Mouse (Mus musculus): ENCODE data around the gene Adamts8. TPM values are rescaled to one million over a fixed set of nuclear protein-coding genes. Genes with fewer than 3 reads are reported as not detected.

Gene Adamts8
- total and polyA plus RNA-seq, 3 experiments = not detected

GRCm38 (mm10) chr9:30916266-30916968 lies 25.9 kb upstream of the Adamts8 start:
- H3K9ac ChIP-seq (ENCODE audit: insufficient read depth, low read depth) = no peak overlapping the region
- no peak overlapping the region for H3K4me2 ChIP-seq (ENCODE audit: insufficient read depth, low read depth, poor library complexity, severe bottlenecking)
- no peaks in the 10 kb centered on the region for H3K79me2 ChIP-seq (replicated peaks; ENCODE audit: control insufficient read depth, extremely low read depth, insufficient read depth, poor library complexity, severe bottlenecking)
- H3K4me1 ChIP-seq (ENCODE audit: control insufficient read depth in 1 of 2, insufficient read depth in 2 of 2) = peaks cover 0 to 11% of the 10 kb centered on the region in 2 experiments; a peak in 2 of 4 replicates
- H3K27me3 ChIP-seq (replicated peaks) = no peaks in the 10 kb centered on the region
- no peak overlapping the region for H3K27ac ChIP-seq (ENCODE audit: insufficient read depth, low read depth)
- DNase-seq (ENCODE audit: extremely low read depth) = no peak
- no peaks in the 10 kb centered on the region for H3K36me3 ChIP-seq (replicated peaks in 1 of 2; ENCODE audit: control insufficient read depth in 1 of 2, insufficient read depth in 1 of 2, low read length in 1 of 2)
- H3K9me3 ChIP-seq (replicated peaks; ENCODE audit: low read length) = no peaks in the 10 kb centered on the region
- in situ Hi-C loops (cut with MboI; ENCODE audit: low pct_ligation_motif_present, low pct_unique_long_range_greater_than_20kb, low sequenced_read_pairs) (loop anchor here (10.0 kb wide), 1 partner anchor 432 kb away; no protein-coding TSS in a partner anchor), dilution Hi-C loops (cut with MboI; ENCODE audit: extremely low pct_ligation_motif_present, extremely low pct_unique_long_range_greater_than_20kb, low sequenced_read_pairs) (no loop called here)
- TF ChIP-seq KAT2A (IDR thresholded peaks at IDR 0.05; ENCODE audit: insufficient replicate concordance, low read length) (no peak), MXI1 (IDR thresholded peaks at IDR 0.05; ENCODE audit: low read depth, low read length) (no peak), MAZ (IDR thresholded peaks at IDR 0.05; ENCODE audit: low read depth, low read length) (no peak), HCFC1 (IDR thresholded peaks at IDR 0.05; ENCODE audit: low read depth, low read length) (no peak), ETS1 (conservative IDR thresholded peaks at IDR 0.05; ENCODE audit: low read depth, low read length) (no peak), MYC (IDR thresholded peaks at IDR 0.05; ENCODE audit: low read depth, low read length) (no peak), JUND (conservative IDR thresholded peaks at IDR 0.05; ENCODE audit: low read depth, low read length) (no peak), ZC3H11A (IDR thresholded peaks at IDR 0.05; ENCODE audit: low read depth, low read length) (no peak), NRF1 (IDR thresholded peaks at IDR 0.05; ENCODE audit: low read depth, low read length) (no peak), RAD21 (IDR thresholded peaks at IDR 0.05; ENCODE audit: low read depth, low read length) (no peak)
- H3K4me3 ChIP-seq (replicated peaks in 1 of 3; ENCODE audit: low read depth in 2 of 3, low read length in 2 of 3, poor library complexity in 1 of 3) = no peak overlapping the region

DNA sequence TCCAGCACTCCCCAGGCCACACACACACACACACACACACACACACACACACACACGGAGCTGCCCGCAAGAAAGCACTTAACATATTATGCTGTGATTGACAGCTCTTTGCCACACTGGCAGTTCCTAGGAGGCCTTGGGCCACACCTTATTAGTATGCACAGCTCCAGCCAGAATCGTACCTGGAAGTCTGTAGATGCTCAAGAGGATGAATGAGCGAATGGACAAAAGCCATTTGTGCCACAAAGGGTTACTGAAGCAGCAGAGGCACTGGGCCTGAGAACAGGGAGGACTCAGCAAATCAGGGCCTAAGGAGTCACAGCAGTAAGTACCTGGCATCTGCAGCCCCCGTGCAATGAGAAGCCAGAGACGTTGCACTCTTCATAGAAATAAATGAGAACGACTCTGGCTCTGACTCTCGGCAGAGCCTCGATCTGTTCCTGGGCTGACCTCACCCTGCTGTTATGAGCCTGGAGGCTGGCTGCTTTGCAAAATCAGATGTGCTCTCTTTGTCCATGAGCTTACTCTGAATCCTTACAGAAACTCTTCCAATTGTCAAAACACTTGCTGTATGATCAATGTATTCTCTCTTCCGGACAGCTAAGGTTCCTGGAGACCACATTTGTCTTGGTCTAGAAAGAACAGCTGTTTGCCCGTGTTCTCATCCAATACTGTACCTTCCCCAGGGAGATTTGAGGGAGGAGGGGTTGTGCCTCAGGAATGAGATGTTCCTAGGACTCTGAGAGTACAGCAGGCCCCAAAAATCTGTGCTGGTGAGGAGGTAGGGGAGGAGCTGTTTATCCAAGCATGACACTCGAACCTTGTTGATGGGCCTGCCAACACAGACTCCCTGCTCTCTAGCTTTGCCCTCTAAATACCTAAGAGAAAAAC lies 23.7 kb upstream of the Adamts8 start:
- dilution Hi-C loops (cut with MboI; ENCODE audit: extremely low pct_ligation_motif_present, extremely low pct_unique_long_range_greater_than_20kb, low sequenced_read_pairs) = no loop called here
- no peak overlapping the region for H3K4me2 ChIP-seq (ENCODE audit: insufficient read depth, low read depth, poor library complexity, severe bottlenecking)
- in situ Hi-C loops (cut with MboI; ENCODE audit: low pct_ligation_motif_present, low pct_unique_long_range_greater_than_20kb, low sequenced_read_pairs) = loop anchor here (10.0 kb wide), 1 partner anchor 434 kb away; no protein-coding TSS in a partner anchor

More for the DNA sequence above, 23.7 kb upstream of the Adamts8 start:
- Histone ChIP-seq H3K9me3 (replicated peaks; ENCODE audit: low read length) (peaks cover 3% of the 10 kb centered on the region), H3K4me3 (replicated peaks in 1 of 3; ENCODE audit: low read depth in 2 of 3, low read length in 2 of 3, poor library complexity in 1 of 3) (no peak overlapping the region), H3K36me3 (replicated peaks in 1 of 2; ENCODE audit: control insufficient read depth in 1 of 2, insufficient read depth in 1 of 2, low read length in 1 of 2) (no peaks in the 10 kb centered on the region), H3K27ac (ENCODE audit: insufficient read depth, low read depth) (no peak overlapping the region), H3K79me2 (replicated peaks; ENCODE audit: control insufficient read depth, extremely low read depth, insufficient read depth, poor library complexity, severe bottlenecking) (no peaks in the 10 kb centered on the region), H3K4me1 (ENCODE audit: control insufficient read depth in 1 of 2, insufficient read depth in 2 of 2) (peaks cover 0 to 11% of the 10 kb centered on the region in 2 experiments; a peak in 2 of 4 replicates), H3K27me3 (replicated peaks) (no peaks in the 10 kb centered on the region), H3K9ac (ENCODE audit: insufficient read depth, low read depth) (no peak overlapping the region)
- DNase-seq (ENCODE audit: extremely low read depth) = no peak
- TF ChIP-seq KAT2A (IDR thresholded peaks at IDR 0.05; ENCODE audit: insufficient replicate concordance, low read length) (no peak), USF1 (IDR thresholded peaks at IDR 0.05; ENCODE audit: low read depth, low read length) (no peak), PAX5 (IDR thresholded peaks at IDR 0.05; ENCODE audit: low read length) (no peak), MAX (IDR thresholded peaks at IDR 0.05; ENCODE audit: low read length) (no peak), EP300 (IDR thresholded peaks at IDR 0.05; ENCODE audit: low read length) (no peak)
